Mouse (Mus musculus) activated CD4-positive, CD25-positive, alpha-beta regulatory T cell, adult 4 months (primary cell): ENCODE results near the gene Oser1. TPM values are rescaled to one million over a fixed set of nuclear protein-coding genes. Genes with fewer than 3 reads are reported as not detected.
"Not testable (repeated sequence)": the region's sequence is repeated elsewhere in the genome, so short reads cannot be mapped to it uniquely, and the experiment has no call there.

Experiments used
- ATAC-seq: one replicate; pipeline ENCODE4 v1.8.0; 2017
- polyA plus RNA-seq, 2 experiments: library from polyadenylated mRNA; unstranded; fragments of 100-300 nt; shearing (Covaris generic); gene quantifications; one replicate each; pipeline ENCODE4 v1.2.1; 2017

The Oser1 gene
- 100 to 1,000 TPM; 107 to 116 TPM for polyA plus RNA-seq

DNA sequence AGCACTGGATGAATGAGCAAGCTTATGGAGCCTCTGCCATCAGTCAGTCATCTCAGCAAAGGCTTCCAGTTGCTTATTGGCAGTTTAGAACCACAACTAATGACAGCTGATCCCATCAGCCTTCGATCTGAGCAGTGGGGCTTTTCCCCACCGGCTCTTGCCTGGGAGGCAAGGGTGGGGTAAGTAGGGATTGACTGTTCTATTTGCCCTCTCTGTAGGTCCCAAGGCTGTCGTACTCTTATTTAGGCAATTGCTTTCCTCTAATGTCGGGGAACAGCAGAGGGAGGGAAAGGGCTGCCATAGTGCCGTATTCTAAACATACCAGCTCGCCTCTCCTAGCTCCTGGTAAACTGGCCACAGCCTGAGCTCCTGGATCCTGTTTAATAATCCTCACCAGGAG is at the start of gene Oser1:
Gene Oser1, minus strand, starts transcription at position 101 of the 400 bp plus-strand sequence.
- no peak for ATAC-seq

DNA sequence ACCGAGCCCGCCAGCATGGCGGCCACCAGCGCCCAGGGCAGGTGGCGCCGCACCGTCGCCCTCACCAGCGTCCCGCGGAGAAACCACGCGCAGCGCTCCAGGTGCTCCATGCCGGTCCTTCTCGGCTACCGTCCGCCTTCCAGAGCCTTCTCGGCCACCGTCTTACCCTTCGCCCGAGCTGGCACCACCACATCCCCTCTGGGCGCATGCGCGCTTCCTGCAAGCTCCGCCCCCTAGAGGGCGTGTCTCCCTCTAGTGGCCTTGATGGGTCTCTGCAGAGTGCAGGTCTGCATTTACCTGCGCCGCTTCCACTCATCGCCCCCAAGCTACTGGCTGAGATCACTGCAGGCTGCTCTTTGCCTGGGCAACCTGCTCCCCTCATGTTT is 48.0 kb upstream of the Oser1 start, which contains the start of gene Fitm2:
Gene Fitm2, minus strand, starts transcription at position 164 of the 386 bp plus-strand sequence.
- ATAC-seq, result peak; percentile 96

DNA sequence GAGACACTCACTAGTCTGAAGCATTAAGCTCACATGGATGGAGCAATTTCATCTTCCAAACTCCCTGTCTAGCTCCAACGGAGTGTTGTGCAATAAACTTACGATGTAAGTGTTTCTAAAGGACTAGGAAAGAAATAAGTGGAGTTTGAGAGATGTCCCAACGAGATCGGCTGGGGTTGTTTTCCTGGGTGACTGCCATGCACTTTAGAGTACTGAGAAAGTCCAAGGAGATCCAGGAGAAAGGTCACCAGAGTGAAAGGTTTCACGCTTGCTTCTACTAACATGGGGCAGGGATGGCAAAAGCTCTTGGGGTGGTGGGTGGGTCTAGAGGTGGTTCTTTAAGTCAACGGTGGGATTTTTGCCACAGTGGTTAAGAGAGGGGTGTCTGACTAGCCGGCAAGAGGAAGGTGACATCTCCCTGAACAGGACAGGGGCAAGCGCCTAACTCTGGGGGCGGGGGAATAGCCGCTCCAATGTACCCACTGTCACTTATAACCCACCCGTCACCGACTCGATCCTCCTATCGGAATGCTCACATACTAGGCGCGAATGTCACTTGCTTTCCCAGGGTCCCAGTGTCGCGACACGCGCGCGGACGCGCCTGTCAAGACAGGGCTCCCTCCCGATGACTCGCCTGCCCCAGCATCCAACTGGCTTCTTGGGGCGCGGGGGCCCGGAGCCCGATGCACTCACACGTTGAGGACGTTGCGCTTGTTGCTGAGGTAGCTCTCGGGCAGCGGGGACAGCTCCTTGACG is 47.4 kb upstream of the Oser1 start:
- no peak for ATAC-seq

DNA sequence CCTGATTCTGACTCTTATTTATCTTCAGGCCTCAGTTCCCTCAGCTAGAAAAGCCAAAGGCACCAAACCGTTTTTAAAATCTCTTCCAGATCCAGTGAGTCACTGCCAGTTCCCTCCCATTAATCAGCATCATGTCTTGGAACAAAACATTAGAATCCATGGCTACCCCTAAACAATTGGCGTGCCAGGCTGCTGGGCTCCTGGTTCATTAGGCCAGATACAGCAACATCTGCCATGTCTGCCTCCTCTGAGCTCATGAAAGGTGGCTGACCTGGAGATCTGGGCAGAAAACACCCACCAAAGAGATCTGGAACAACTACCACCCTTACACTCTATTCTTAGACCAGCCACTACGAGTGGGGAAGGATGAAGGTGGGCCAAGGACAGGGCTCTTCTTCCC is 46.6 kb upstream of the Oser1 start:
- no peak for ATAC-seq

DNA sequence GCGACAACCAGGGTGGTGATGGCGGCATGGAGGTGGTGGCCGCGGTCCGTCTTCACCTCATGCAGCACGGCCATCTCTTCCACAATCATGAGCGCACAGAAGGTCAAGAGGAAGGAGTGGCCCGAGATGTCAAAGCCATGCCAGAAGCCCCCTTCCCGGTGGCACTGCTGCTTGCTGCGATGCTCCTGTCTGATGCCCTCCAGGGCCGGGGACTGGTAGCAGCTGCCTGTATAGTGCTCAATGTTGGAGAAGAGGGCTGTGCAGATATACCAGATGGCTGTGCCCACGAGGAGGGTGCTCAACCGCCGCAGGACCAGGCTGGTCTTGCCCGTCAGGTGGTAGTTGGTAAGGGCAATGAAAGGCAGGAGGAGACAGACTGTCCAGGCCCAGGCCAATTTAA is 45.2 kb upstream of the Oser1 start:
- no peak for ATAC-seq

DNA sequence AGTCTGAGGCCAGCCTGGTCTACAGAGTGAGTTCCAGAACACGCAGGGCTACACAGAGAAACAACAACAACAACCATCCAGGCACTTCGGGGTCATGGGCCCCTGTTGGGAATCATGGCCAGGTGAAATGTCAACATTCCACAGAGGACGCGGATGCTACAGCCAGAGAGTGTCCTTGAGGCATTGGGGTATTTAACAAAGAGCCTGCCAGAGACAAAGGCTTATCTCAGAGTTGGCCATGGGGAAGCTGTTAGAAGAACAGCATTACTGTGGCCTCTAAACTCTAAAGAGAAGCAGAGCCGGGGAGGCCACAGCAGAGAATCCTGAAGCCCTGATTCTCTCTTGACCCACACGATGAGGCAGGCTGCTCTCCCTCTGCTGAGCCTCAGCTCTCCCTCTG is 44.4 kb upstream of the Oser1 start:
- no peak for ATAC-seq

DNA sequence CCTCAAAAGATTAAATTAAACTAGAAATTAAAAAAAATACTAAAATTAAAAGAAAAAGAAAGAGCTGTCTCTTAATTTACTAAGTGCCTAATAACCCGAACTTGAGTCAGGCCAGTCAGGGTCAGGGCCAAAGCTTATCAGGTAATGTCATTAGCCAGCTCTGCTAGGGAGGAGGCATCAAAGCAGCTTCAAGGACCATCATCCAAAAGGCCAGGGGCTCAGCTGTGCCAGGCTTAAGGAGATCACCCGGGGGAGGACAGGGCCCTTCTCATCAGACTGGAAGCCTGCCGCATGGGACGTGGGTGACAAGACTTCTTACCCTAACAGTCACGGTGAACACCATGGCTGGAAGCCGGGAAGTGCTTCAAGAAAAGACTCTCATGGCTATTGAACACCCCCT is 43.1 kb upstream of the Oser1 start:
- no peak for ATAC-seq

DNA sequence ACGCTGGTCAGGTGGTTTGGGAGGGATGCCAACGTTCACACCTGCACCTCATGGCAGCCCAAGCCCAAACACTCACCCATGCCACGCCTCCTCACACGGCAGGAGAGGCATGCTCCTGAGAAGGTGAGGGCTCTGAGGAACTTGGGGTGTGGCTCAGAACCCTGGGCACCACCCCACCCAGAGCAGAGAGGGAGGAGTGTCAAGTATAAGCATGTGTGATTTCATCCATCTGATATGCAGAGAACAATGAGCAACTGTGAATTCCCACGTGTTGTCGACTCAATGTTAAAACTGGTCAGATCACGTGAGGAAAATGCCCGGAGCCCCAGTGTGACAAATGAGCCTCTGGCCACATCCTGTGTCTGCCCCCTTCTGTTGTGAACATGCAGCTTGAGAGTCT is 42.3 kb upstream of the Oser1 start:
- no peak for ATAC-seq

DNA sequence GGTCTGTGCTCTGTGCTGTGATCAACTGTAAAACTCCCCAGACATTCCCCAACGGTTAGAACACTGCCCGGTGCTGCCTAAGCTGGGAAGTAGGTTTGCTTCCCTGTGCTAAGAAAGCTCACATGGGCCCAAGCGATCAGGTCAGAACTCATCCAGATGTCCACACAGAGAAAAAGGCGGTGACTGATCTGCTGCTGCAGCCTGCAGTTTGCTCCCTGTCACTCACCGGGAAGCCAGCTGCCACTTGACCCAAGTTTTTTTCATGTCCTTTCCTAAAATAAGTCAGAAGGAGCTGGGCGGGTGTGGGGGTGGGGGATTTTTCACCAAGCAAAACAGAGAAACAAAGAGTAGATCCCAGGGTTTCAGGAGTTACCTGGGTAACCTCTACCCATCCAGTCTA is 40.1 kb upstream of the Oser1 start:
- no peak for ATAC-seq

DNA sequence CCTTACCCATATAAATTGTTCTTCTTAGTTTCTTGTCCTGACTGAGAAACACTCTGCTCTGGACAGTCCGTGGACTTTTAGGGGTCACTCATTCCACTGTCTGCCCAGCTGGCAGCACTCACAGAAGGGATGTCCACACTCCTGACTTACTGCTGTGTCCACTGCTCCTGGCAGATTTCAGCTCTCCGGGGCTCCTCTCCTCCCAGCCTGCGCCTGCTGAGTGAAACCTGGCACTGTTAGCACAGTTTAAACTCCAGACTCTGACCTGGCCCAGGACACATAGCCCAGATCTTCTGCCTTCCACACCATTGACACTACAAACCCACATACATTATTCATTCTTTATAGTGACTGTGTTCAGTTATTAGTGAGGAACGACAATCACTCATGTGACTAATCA is 39.5 kb upstream of the Oser1 start:
- no peak for ATAC-seq

DNA sequence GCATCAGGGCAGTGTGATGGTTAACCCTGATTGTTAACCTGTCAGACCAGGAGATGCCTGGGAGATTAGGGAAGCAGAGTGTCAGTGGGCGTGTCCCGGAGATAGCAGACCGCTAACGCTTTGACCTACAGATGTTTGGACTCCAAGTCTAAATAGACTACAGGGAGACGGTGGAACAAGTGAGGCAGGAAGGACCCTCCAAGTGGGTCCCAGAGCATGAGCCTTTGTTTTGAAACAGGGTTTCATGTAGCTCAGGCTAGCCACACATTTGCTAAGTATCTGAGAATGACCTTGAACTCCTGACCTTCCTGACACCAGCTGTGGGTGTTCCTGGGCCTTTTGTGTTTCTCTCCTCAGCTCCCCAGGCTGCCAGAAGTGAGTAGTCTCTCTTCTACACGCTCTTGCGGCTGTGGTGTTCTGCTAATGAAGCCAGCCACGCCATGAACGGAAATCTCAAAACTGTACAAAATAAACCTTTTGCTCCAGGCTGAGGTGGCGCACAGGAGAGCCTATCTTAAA is 38.8 kb upstream of the Oser1 start:
- no peak for ATAC-seq

DNA sequence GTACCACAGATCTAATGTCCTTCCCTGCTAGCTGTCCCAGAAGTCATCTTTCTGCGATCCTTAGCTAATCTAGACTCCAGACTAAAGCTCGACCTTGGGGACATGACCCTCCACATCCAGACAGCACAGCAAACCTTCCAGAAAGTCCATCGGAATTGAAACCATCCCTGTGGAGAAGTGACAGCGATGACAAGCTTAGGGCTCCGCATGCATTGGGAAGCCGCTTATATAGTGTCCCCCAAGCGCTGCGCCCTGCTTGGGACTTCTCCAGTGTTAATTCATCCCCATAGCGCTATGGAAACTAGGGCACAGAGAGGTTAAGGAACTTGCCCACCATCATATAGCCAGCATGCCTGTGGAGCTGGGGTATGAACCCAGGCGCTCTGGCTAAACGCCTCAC is 38.3 kb upstream of the Oser1 start:
- no peak for ATAC-seq

DNA sequence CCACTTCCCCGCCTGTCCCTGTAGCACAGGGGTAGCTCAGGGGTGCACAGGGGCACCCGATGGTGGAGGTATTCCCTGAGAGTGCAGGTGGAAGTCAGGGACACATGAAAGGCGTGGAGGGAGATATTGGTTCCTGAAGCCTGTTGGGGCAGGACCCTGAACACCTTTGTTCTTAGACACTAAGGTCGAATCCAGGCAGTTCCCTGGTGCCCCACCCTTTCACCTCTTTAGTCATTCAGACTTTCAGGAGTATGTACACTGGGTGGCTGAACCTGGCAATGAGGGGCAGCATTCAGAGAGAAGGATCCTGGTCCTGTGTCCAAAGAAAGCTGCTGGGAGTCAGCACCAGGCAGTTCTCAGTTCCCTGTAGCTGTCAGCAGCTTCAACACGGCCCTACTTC is 37.9 kb upstream of the Oser1 start:
- ATAC-seq, result no peak

DNA sequence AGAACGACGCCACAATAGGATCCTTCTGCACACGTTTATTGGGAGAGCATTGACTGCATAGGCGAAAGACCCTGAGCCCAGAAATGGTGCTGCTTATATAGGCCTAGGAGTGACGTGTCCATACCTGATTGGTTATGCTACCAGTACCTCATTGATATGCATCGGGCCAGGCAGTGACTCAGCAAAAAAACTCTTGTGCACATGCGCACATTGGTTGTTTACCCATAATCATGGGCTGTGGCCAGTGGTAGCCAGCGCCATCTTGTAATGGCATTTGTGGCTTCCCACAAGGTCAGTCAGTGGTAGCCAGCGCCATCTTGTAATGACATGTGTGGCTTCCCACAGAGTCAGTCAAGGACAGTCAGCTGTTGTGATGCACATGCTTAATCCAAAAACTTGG is 36.8 kb upstream of the Oser1 start:
- ATAC-seq, result not testable (repeated sequence)

DNA sequence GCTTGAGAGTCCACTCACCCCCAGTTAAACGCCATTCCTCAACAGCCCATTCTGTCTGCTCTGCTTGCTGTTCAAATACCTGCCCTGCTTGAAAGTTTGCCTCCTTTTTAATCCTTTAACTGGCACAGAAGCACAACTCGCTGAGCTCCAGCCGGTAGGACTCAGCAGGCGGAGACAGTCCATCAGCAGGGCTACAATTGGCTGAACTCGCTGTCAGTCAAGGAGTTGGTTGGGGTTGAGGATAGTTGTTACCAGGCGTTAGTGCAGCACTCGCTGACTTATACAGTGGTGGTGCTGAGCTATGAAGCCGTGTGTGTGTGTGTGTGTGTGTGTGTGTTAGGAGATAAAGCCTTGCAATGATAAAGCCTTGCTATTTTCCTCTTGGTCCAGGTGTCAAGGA is 36.1 kb upstream of the Oser1 start:
- ATAC-seq, result no peak

DNA sequence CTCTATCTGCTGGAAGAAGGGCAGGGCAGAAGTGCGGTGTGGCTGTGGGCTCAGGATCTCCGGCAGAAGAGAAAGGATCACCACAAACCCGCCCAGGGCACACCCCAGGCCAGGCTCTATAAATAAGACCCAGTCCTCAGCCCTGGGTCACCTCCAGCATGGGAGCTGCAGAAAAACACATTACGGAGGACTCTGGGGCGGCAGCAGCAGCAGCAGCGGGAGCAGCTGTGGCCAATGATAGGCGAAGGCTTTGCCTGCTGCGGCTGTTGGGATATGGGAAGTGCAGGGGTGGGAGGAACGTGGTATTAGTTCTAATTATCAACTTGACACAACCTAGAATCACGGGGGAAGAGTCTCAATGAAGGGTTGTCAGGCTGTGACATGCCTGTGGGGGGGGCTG is 34.9 kb upstream of the Oser1 start:
- ATAC-seq, result no peak

DNA sequence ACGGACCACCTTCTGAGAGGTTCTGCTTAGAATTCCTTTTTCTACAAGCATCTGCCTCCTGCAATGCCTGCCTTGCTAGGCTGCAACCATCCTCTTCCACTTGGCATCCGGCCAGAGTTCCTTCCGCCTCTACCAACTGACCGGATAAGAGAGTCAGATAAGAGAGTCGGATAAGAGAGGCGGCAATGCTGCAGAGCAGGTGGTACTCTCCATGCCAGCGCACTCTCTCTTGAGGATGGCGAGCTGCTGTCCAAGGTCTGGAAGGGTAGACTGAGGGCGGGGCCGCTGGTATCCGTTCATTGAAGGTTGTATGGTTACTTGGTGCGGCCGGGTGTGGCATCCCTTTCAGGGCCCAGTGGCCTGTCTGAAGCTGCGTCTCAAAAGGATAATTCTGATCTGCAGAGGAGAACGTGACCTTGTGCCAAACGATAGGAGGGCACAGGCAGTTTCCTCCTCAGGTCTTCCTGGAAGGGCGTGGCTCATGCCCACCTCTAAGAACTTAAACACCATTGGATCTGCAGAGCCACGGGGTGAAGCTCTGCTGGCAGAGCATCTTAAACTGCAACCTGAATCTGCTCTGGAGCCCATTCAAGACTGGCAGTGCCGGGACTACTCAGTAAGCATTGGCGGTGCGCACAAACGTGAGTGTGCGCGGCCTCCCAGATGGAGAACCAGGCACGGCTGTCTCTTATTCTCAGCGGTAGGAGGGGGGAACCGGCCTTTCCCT is 34.2 kb upstream of the Oser1 start:
- no peak for ATAC-seq

DNA sequence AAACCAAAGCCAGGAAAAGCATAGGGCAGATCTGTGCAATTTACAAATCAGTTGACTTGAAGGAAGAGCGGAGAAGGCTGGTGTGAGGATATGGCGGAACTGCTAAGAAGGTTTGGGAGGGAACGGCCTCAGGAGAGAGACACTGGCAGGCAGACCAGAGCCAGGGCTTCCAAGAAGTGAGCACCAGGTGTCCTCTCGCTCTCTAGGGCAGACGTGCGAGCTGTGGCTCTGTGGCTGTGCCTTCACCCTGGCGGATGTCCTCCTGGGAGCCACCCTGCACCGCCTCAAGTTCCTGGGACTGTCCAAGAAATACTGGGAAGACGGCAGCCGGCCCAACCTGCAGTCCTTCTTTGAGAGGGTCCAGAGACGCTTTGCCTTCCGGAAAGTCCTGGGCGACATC is 28.9 kb upstream of the Oser1 start:
- no peak for ATAC-seq

DNA sequence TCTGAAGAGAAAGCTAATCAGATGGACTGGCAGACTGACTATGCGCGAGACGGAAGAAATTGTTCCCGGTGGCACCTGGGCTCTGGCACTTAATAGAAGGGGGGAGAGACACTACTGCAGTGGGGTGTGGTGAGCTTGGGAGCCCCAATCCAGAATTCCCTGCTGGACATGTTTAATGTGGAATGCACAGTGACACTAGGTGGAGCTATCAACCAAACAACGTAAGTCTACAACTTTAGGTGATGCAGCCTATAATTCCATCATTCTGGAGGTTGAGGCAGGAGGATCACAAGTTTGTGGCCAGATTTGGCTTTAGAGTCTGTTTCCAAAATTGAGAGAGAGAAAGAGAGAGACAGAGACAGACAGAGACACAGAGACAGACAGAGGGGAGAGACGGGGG is 28.2 kb upstream of the Oser1 start:
- no peak for ATAC-seq

DNA sequence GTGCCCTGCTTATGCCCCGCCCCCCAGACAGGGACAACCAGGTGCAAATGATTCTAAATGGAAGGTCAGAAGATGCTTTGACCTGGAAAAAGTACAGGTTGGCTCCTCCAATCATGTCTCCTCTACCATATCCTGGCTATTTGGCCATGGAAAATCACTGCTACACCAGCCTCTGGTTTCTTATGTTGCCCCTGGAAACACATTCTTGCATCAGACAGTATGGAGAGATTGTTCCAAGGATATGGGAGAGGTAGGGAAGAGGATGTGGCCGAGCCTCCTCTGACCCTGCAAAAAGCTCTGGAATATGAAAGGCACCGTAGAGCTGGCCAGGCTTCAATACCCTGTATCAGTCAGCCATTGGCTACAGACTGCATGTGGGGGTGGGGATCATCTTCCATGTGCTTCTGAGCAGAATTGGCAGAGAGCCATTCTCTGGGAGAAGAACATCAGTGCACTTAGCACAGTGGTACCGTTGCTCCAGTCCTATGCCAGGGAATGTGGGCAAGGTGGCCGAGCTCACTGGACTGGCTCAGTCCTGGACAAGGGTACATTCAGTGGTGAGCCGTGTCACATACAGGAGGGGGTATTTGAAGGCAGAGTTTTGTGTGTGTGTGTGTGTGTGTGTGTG is 26.3 kb upstream of the Oser1 start:
- no peak for ATAC-seq

DNA sequence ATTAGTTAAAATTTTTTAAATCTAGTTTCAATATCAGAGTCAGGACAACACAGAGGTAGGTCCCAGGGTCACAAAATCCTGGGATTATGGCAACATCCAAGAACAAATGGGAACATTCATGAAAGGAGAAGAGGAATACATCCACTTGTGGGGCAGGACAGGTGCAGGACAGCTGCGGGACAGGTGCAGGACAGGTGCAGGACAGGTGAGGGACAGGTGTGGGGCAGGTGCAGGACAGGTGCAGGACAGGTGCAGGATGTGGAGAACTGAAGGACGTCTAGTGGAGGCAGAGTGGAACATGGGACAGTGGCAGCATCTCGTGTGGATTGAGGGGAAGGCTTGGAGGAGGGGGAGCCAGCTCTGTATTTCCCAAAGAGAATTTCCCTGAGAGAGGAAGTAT is 24.8 kb upstream of the Oser1 start:
- no peak for ATAC-seq

DNA sequence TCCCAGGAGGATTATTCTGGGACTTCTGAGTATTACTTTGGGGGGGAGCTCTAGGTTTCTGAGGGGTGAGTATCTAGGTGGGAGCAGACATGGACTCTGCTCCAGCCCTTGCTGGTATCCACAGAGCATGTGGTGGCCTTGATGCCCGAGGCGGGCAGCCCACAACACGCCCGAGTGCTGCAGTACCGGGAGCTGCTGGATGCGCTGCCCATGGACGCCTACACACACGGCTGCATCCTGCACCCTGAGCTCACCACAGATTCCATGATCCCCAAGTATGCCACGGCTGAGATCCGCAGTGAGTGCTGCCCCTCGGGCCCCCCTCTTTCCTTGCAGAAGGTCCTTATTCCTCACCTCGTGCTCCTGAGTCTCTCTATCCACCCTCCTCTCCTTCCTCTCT is 22.9 kb upstream of the Oser1 start:
- no peak for ATAC-seq

DNA sequence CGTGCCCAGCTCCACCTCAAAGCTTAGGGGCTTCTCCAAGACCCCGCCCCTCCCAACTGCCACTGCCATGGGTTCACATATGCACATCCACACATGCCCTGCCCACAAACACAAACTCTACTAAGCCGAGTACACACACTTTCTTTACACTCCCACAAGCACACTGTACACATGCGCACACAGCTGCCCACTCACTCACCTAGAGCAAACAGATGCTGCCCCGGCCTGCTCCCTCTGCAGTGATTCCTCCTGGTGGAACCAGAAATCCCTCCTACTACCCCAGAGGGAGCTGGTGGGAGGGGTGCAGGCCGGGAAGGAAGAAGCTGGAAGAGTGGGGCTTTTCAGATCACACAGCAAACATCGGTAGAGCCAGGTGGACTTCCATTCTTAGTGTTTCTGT is 19.5 kb upstream of the Oser1 start:
- no peak for ATAC-seq

DNA sequence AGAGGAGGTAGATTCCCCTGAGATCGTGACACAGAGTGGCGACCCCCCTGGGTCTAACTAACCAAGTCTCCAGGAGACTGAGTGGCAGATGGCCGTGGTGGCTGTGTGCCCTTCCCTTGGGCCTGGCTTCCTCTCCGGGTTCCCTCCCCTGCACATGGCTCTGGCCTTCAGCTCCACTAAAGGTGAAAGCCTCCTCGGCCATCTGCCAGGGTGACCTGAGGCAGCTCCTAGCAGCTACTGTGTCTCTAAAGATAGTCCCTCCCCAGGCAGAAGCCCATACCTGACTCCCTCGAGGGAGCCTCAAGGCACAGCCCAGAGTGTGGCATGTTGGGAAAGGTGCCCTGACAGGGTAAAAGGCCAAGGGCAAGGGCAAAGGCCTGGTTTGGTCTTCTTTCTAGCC is 19.0 kb upstream of the Oser1 start:
- no peak for ATAC-seq
